Mouse (Mus musculus) limb, embryonic 15.5 days (tissue): ENCODE results near the gene Iqcc. TPM values are rescaled to one million over a fixed set of nuclear protein-coding genes. Genes with fewer than 3 reads are reported as not detected.

ENCODE experiments used
- ATAC-seq: fragments of 200-750 bp; cut with Nextera tagmentation; 2 replicates; pipeline ENCODE4 v1.8.0; 2017; ENCODE audit warnings: low read depth, moderate TSS enrichment; ENCODE audit not compliant: insufficient number of reproducible peaks, low FRiP score, low TSS enrichment
- H3K27ac ChIP-seq: fragments of 300-500 bp; sonication (generic); 2 replicates; pipeline ENCODE4 v1.5.1; 2015; ENCODE audit warnings: moderate library complexity, mild to moderate bottlenecking, inconsistent platforms
- H3K27me3 ChIP-seq: fragments of 300-500 bp; sonication (generic); 2 replicates; pipeline ENCODE4 v1.6.1; 2015; ENCODE audit warnings: inconsistent platforms
- H3K36me3 ChIP-seq: fragments of 300-500 bp; sonication (generic); 2 replicates; pipeline ENCODE4 v1.6.1; 2015; ENCODE audit warnings: inconsistent platforms
- H3K4me1 ChIP-seq: fragments of 300-500 bp; sonication (generic); 2 replicates; pipeline ENCODE4 v1.6.1; 2015; ENCODE audit warnings: inconsistent platforms
- H3K4me2 ChIP-seq: fragments of 300-500 bp; sonication (generic); 2 replicates; pipeline ENCODE4 v1.6.1; 2015; ENCODE audit warnings: mild to moderate bottlenecking, inconsistent platforms
- H3K4me3 ChIP-seq: fragments of 300-500 bp; sonication (generic); 2 replicates; pipeline ENCODE4 v1.5.1; 2015; ENCODE audit warnings: mild to moderate bottlenecking, inconsistent platforms
- H3K9ac ChIP-seq: fragments of 300-500 bp; sonication (generic); 2 replicates; pipeline ENCODE4 v1.6.1; 2015; ENCODE audit warnings: inconsistent platforms
- H3K9me3 ChIP-seq: fragments of 300-500 bp; sonication (generic); 2 replicates; pipeline ENCODE4 v1.6.1; 2016; ENCODE audit warnings: inconsistent platforms
- WGBS: fragments of 180-500 bp; shearing (Covaris S2); methylation state at CpG from one replicate; pipeline ENCODE4 v1.1.7; 2015; 5-methylcytosine and 5-hydroxymethylcytosine counted together
- polyA plus RNA-seq: library from polyadenylated mRNA; unstranded; fragments of >200 nt; fragmentation: Nextera tagmentation; extraction: Ambion mirVana; gene quantifications from 2 replicates; pipeline ENCODE4 v1.2.1, GENCODE M21; 2015

The Iqcc gene
- polyA plus RNA-seq, 1 experiment from 2014 or later: 29.6 TPM

GRCm38 (mm10) chr4:129588865-129589264 lies 30.0 kb downstream of the Iqcc start:
- WGBS: 65% methylated on average over 4 of the region's 4 CpGs
- ATAC-seq: no peak
- H3K4me3 ChIP-seq: no peak overlapping the region
- H3K4me1 ChIP-seq: peaks cover 8% of the 10 kb centered on the region; the same call in 1 of the 2 replicates
- H3K9me3 ChIP-seq: no peaks in the 10 kb centered on the region
- no peaks in the 10 kb centered on the region for H3K27me3 ChIP-seq
- H3K36me3 ChIP-seq: peaks cover 31% of the 10 kb centered on the region
- no peak overlapping the region for H3K4me2 ChIP-seq
- H3K27ac ChIP-seq: no peak overlapping the region
- H3K9ac ChIP-seq: no peak overlapping the region

GRCm38 (mm10) chr4:129586943-129587342 lies 32.0 kb downstream of the Iqcc start:
- WGBS: 36% methylated on average over 1 of the region's 1 CpGs
- peaks cover 8% of the 10 kb centered on the region; the same call in 1 of the 2 replicates for H3K4me1 ChIP-seq

GRCm38 (mm10) chr4:129585773-129586172 lies 33.1 kb downstream of the Iqcc start:
- H3K9ac ChIP-seq: no peak overlapping the region
- H3K36me3 ChIP-seq: peaks cover 2% of the 10 kb centered on the region
- no peaks in the 10 kb centered on the region for H3K27me3 ChIP-seq
- WGBS: 72% methylated on average over 9 of the region's 9 CpGs
- 0 out of 2 replicates have a peak overlapping the region, but pooled peaks have one; percentile 49 for H3K4me3 ChIP-seq
- H3K4me1 ChIP-seq: peaks cover 8% of the 10 kb centered on the region; the same call in 1 of the 2 replicates
- H3K4me2 ChIP-seq: peak overlapping the region; percentile 75
- H3K27ac ChIP-seq: no peak overlapping the region
- no peak for ATAC-seq
- no peaks in the 10 kb centered on the region for H3K9me3 ChIP-seq

More at GRCm38 (mm10) chr4:129586943-129587342, 32.0 kb downstream of the Iqcc start:
- H3K9ac ChIP-seq: no peak overlapping the region
- ATAC-seq: no peak
- no peak overlapping the region for H3K4me2 ChIP-seq
- no peaks in the 10 kb centered on the region for H3K9me3 ChIP-seq
- no peaks in the 10 kb centered on the region for H3K27me3 ChIP-seq
- H3K36me3 ChIP-seq: peaks cover 14% of the 10 kb centered on the region
- H3K27ac ChIP-seq: peak overlapping the region; percentile 8; the same call in 1 of the 2 replicates
- H3K4me3 ChIP-seq: no peak overlapping the region

GRCm38 (mm10) chr4:129584884-129585608 lies 33.9 kb downstream of the Iqcc start:
- Histone ChIP-seq H3K9me3 (no peaks in the 10 kb centered on the region), H3K9ac (peak overlapping the region; percentile 26; the same call in 1 of the 2 replicates), H3K27me3 (no peaks in the 10 kb centered on the region), H3K27ac (peak overlapping the region; percentile 57), H3K4me2 (peak overlapping the region; percentile 75), H3K4me1 (peaks cover 8% of the 10 kb centered on the region; the same call in 1 of the 2 replicates), H3K36me3 (no peaks in the 10 kb centered on the region), H3K4me3 (peak overlapping the region; percentile 49)
- 1% methylated on average over 36 of the region's 36 CpGs for WGBS
- peak; percentile 63; the same call in 1 of the 2 replicates for ATAC-seq

- Histone ChIP-seq H3K9ac (no peak overlapping the region), H3K4me3 (peak overlapping the region; percentile 49), H3K27me3 (no peaks in the 10 kb centered on the region), H3K4me2 (peak overlapping the region; percentile 75), H3K4me1 (peaks cover 8% of the 10 kb centered on the region; the same call in 1 of the 2 replicates), H3K27ac (no peak overlapping the region; the same call in 1 of the 2 replicates), H3K36me3 (no peaks in the 10 kb centered on the region), H3K9me3 (no peaks in the 10 kb centered on the region)
- 64% methylated on average over 1 of the region's 1 CpGs for WGBS
- ATAC-seq: no peak
These were observed 34.5 kb downstream of the Iqcc start for GRCm38 (mm10) chr4:129584370-129584769.

GRCm38 (mm10) chr4:129582251-129582650 lies 36.6 kb downstream of the Iqcc start:
- Histone ChIP-seq H3K36me3 (no peaks in the 10 kb centered on the region), H3K27ac (no peak overlapping the region), H3K4me1 (peaks cover 8% of the 10 kb centered on the region; the same call in 1 of the 2 replicates), H3K9ac (no peak overlapping the region), H3K4me2 (no peak overlapping the region), H3K4me3 (no peak overlapping the region), H3K9me3 (no peaks in the 10 kb centered on the region), H3K27me3 (no peaks in the 10 kb centered on the region)
- no peak for ATAC-seq
- 83% methylated on average over 1 of the region's 1 CpGs for WGBS

GRCm38 (mm10) chr4:129580347-129580746 lies 38.6 kb downstream of the Iqcc start:
- no peak for ATAC-seq
- 56% methylated on average over 7 of the region's 7 CpGs for WGBS
- Histone ChIP-seq H3K27me3 (no peaks in the 10 kb centered on the region), H3K4me2 (no peak overlapping the region), H3K9ac (no peak overlapping the region), H3K9me3 (no peaks in the 10 kb centered on the region), H3K36me3 (no peaks in the 10 kb centered on the region), H3K27ac (no peak overlapping the region), H3K4me1 (peaks cover 11% of the 10 kb centered on the region), H3K4me3 (no peak overlapping the region)

- Histone ChIP-seq H3K36me3 (no peaks in the 10 kb centered on the region), H3K4me3 (no peak within 1 kb of the TSS), H3K4me1 (peaks cover 10% of the 10 kb centered on the region), H3K9ac (no peak within 1 kb of the TSS), H3K27ac (peak within 1 kb of the TSS; percentile 11; the same call in 1 of the 2 replicates), H3K4me2 (no peak within 1 kb of the TSS), H3K9me3 (no peaks in the 10 kb centered on the region), H3K27me3 (no peaks in the 10 kb centered on the region)
- WGBS: 78% methylated on average over 5 of the region's 5 CpGs
- no peak for ATAC-seq
These were observed 40.4 kb downstream of the Iqcc start, which contains the start of gene Fam167b for GRCm38 (mm10) chr4:129578466-129578865. Gene Fam167b (minus strand): TSS chr4:129578549.

- Histone ChIP-seq H3K36me3 (no peaks in the 10 kb centered on the region), H3K27ac (no peak overlapping the region; the same call in 1 of the 2 replicates), H3K9ac (no peak overlapping the region), H3K9me3 (no peaks in the 10 kb centered on the region), H3K4me3 (no peak overlapping the region), H3K27me3 (no peaks in the 10 kb centered on the region), H3K4me2 (no peak overlapping the region), H3K4me1 (peaks cover 10% of the 10 kb centered on the region)
- ATAC-seq: no peak
- WGBS: 75% methylated on average over 7 of the region's 7 CpGs
These were observed 41.2 kb downstream of the Iqcc start for GRCm38 (mm10) chr4:129577688-129578087.

- no peak for ATAC-seq
These were observed 41.9 kb downstream of the Iqcc start for GRCm38 (mm10) chr4:129576863-129577491.

GRCm38 (mm10) chr4:129575171-129575844 lies 43.6 kb downstream of the Iqcc start:
- no peaks in the 10 kb centered on the region for H3K9me3 ChIP-seq
- H3K27ac ChIP-seq: no peak overlapping the region; the same call in 1 of the 2 replicates
- H3K36me3 ChIP-seq: no peaks in the 10 kb centered on the region
- H3K4me2 ChIP-seq: no peak overlapping the region
- no peaks in the 10 kb centered on the region for H3K27me3 ChIP-seq
- ATAC-seq: no peak
- H3K9ac ChIP-seq: no peak overlapping the region
- 31% methylated on average over 7 of the region's 8 CpGs for WGBS
- H3K4me1 ChIP-seq: peaks cover 10% of the 10 kb centered on the region
- H3K4me3 ChIP-seq: no peak overlapping the region

More at GRCm38 (mm10) chr4:129576863-129577491, 41.9 kb downstream of the Iqcc start:
- H3K4me2 ChIP-seq: no peak overlapping the region
- no peak overlapping the region for H3K9ac ChIP-seq
- peaks cover 10% of the 10 kb centered on the region for H3K4me1 ChIP-seq
- WGBS: 32% methylated on average over 21 of the region's 21 CpGs
- H3K27me3 ChIP-seq: no peaks in the 10 kb centered on the region
- no peak overlapping the region for H3K27ac ChIP-seq
- H3K9me3 ChIP-seq: no peaks in the 10 kb centered on the region
- no peaks in the 10 kb centered on the region for H3K36me3 ChIP-seq
- no peak overlapping the region for H3K4me3 ChIP-seq
